Mouse (Mus musculus): ENCODE data around the gene Smim4.

The Smim4 gene

GRCm38 (mm10) chr14:31128826-31129219, at the start of gene Smim4:
Gene Smim4 (minus strand): TSS chr14:31128956.
- in situ Hi-C loops (cut with MboI, MseI), result no loop called here

GRCm38 (mm10) chr14:31177715-31178114, 49.0 kb upstream of the Smim4 start:
- in situ Hi-C loops (cut with MboI, MseI), result no loop called here

- in situ Hi-C loops (cut with MboI, MseI), result no loop called here
Observed at GRCm38 (mm10) chr14:31177287-31177686, 48.5 kb upstream of the Smim4 start.

- in situ Hi-C loops (cut with MboI, MseI), result no loop called here
Observed at GRCm38 (mm10) chr14:31173537-31173936, 44.8 kb upstream of the Smim4 start.

- in situ Hi-C loops (cut with MboI, MseI), result no loop called here
Observed at GRCm38 (mm10) chr14:31172781-31173455, 44.2 kb upstream of the Smim4 start.

GRCm38 (mm10) chr14:31171821-31172220, 43.1 kb upstream of the Smim4 start:
- in situ Hi-C loops (cut with MboI, MseI), result no loop called here

- in situ Hi-C loops (cut with MboI, MseI), result no loop called here
Observed at GRCm38 (mm10) chr14:31171386-31171785, 42.6 kb upstream of the Smim4 start.

GRCm38 (mm10) chr14:31170963-31171362, 42.2 kb upstream of the Smim4 start:
- in situ Hi-C loops (cut with MboI, MseI), result no loop called here

- in situ Hi-C loops (cut with MboI, MseI), result no loop called here
Observed at GRCm38 (mm10) chr14:31169508-31169907, 40.8 kb upstream of the Smim4 start.

- in situ Hi-C loops (cut with MboI, MseI), result no loop called here
Observed at GRCm38 (mm10) chr14:31168425-31168824, 39.7 kb upstream of the Smim4 start, which contains the start of gene Stab1. Gene Stab1 (minus strand): TSS chr14:31168641.

- in situ Hi-C loops (cut with MboI, MseI), result no loop called here
Observed at GRCm38 (mm10) chr14:31166827-31167226, 38.1 kb upstream of the Smim4 start.

GRCm38 (mm10) chr14:31165991-31166630, 37.4 kb upstream of the Smim4 start:
- in situ Hi-C loops (cut with MboI, MseI), result no loop called here

- in situ Hi-C loops (cut with MboI, MseI), result no loop called here
Observed at GRCm38 (mm10) chr14:31165458-31165857, 36.7 kb upstream of the Smim4 start.

GRCm38 (mm10) chr14:31165010-31165409, 36.3 kb upstream of the Smim4 start:
- in situ Hi-C loops (cut with MboI, MseI), result no loop called here

GRCm38 (mm10) chr14:31164067-31164466, 35.3 kb upstream of the Smim4 start:
- in situ Hi-C loops (cut with MboI, MseI), result no loop called here

GRCm38 (mm10) chr14:31161638-31162037, 32.9 kb upstream of the Smim4 start:
- in situ Hi-C loops (cut with MboI, MseI), result no loop called here

GRCm38 (mm10) chr14:31161191-31161590, 32.4 kb upstream of the Smim4 start:
- in situ Hi-C loops (cut with MboI, MseI), result no loop called here

- in situ Hi-C loops (cut with MboI, MseI), result no loop called here
Observed at GRCm38 (mm10) chr14:31160196-31161150, 31.7 kb upstream of the Smim4 start.

GRCm38 (mm10) chr14:31145694-31146093, 16.9 kb upstream of the Smim4 start:
- in situ Hi-C loops (cut with MboI, MseI), result no loop called here

GRCm38 (mm10) chr14:31141011-31141410, 12.3 kb upstream of the Smim4 start:
- in situ Hi-C loops (cut with MboI, MseI), result no loop called here

- in situ Hi-C loops (cut with MboI, MseI), result no loop called here
Observed at GRCm38 (mm10) chr14:31140141-31140540, 11.4 kb upstream of the Smim4 start.

GRCm38 (mm10) chr14:31139666-31140065, 10.9 kb upstream of the Smim4 start:
- in situ Hi-C loops (cut with MboI, MseI), result no loop called here

All from T-helper 1 cell (primary cell).